Mouse (Mus musculus): Measurements from ENCODE around the gene 4930412O13Rik.
A peak's percentile ranks its signal among the peaks of the same experiment; 100 is the strongest.

The 4930412O13Rik gene

DNA sequence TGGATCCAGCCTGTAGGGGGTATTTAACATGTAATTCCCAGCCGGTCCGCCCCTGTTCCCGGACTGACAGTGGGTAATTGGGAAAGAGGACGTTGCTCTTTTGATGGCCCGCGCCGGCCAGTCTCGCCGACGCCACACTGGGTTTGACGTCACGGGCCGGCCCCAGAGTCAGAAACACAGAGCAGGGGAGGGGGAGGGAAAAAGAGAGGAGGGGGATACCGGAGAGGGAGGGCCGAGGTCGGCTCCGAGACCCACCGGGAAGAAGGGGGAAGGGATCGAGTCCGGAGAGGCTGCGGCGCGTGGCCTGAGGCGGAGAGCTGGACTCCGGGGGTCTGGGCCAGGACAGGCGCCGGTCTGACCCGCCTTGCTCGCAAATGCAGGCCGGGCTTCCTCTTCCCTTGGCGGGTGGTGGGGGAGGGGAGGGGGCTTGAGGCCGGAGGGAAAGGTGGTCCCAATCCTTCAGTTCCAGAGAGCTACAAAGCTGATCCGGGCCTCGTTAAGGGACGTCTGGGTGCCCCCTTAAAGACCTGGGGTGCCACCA is at the start of gene 4930412O13Rik:
4930412O13Rik (plus strand) TSS at position 202 of the 541 bp plus-strand sequence.
- DNase-seq, result no peak

DNA sequence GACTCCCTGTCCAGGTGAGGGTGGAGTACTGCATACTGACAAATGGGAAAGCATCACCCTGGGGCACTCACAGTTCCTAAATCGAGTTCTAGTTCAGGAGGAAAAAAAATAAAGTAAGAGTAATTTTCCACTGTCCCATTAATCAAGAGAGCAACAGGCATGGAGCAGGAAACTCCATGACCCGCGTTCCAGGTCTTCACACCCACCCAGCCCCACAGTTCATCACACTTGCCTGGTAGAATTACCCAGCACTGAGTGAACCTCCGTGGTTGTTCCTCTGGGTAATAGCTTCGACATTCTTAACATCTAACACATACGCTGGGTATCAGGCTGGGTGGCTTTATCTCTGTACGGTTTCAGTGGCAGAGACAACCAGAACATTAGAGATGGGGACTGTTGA is 47.3 kb upstream of the 4930412O13Rik start:
- no peak for DNase-seq

- no peak for DNase-seq
Measured at GRCm38 (mm10) chr2:9835195-9835594, 45.9 kb upstream of the 4930412O13Rik start.

- no peak for DNase-seq
Measured at GRCm38 (mm10) chr2:9852851-9853576, 28.0 kb upstream of the 4930412O13Rik start.

- DNase-seq, result no peak
Measured at GRCm38 (mm10) chr2:9855861-9856260, 25.2 kb upstream of the 4930412O13Rik start.

DNA sequence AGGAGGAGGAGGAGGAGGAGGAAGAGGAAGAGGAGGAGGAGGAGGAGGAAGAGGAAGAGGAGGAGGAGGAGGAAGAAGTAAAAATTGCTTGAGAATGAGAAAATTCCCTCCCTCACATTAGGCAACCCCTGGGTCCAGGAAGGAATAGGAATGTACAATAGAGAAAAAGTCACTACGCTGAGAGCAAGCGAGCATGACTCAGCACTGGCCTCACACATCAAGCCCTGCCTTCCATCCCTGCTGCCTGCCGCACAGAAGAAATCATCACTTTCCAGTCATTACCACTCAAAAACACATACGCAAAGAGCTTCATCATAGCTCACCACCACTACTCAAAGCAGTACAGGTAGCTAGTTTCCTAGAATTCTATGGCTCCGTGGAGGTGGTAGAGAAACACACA is 20.4 kb upstream of the 4930412O13Rik start:
- no peak for DNase-seq

DNA sequence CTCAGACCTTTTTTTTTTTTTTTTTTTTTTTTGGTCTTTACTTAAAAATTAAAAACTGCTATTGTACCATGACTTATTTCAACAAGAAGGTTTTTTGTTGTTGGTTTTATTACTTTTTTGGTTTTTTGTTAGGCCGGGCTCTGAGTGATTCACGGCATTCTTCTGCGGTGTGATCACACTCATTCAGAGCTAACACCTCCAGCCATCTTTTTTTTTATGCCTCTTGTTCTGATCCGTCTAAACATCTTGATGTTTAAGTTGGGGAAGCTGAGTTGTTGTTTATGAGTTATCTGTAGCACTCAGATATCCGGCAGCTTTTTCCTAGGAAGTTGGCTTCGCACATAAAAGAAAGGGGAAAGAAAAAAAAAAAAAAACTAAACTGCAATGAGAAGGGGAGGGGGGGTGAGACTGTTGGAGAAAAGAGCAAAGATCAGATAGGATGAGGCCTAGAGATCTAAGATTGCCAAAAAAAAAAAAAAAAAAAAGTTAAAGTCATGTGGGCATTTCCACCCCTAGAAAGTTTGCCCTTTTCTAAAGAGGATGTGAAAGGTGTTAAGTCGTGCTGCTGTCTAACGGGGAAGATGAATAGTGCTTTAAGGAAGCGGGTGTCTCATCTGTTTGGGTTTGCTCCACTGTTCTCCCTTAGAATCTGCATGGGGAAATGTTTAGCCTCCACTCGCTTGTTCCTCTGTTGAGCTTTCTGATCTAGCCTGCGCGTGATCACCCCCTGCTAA is 13.8 kb upstream of the 4930412O13Rik start:
- DNase-seq, result no peak

DNA sequence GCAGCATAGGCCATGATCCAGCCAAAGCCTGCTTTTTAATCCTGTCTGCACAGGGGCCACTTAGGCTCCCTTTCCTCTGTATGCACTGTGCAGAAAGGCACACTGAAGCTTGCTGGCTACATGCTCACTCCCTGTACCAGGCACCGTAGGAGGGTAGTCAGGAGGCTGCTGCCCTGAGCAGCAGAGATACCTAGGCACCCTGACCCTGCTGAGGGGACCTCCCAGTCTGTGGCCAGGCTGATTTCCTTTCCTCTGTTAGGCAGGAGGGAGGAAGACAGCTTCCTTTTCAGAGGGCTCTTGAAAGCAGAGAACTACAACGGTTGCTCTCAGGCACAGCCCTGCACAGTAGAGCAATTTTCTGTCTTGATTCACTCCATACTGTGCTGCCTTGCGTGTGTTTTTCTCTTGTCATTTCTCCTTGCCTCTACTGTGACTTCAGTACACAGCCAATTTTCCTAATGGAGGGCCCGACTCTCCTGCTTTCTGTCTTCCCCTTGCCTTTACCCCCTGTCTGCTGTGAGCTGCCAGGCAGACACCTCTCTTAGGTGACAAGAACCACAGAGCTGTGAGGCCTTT is 9.8 kb upstream of the 4930412O13Rik start:
- no peak for DNase-seq

- no peak for DNase-seq
Measured at GRCm38 (mm10) chr2:9871798-9872197, 9.3 kb upstream of the 4930412O13Rik start.

DNA sequence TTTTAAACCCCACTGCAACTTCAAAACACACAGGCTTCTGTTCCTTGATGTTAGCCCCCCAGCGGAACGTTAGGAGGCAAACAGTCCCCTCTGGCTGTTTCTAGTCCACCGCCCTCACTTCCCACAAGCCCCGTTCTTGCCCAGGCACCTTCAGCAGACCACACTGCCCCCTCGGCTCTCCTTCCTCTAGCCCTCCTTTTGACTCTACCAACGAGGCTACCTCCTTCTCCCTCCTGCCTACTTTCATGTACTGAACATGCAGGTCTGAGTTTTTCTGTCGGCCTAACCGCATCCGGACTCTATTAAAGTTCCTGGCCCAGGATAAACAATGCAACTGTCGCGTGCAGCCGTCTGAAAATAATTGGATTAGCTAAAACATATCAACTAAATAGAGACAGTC is 8.4 kb upstream of the 4930412O13Rik start:
- DNase-seq, result no peak

DNA sequence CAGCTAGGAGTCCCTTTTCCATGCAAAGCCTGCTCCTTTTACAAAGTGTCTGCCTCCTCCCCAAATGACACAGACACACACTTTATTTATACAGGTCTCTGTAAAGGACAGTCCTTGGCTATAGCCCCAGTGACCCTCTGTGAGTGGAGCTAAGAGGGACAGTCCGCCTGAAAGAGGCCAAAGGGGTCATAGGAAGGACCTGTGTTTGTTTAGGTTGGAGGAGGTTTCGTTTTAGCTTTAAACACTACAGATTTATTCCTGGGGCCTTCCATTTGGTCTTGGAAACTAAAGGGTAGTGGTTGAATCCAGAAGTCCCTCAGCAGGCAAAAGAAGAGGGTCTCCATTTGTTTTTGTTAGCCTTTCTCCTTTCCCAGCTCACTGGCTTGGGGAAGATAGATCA is 7.3 kb upstream of the 4930412O13Rik start:
- DNase-seq, result no peak

DNA sequence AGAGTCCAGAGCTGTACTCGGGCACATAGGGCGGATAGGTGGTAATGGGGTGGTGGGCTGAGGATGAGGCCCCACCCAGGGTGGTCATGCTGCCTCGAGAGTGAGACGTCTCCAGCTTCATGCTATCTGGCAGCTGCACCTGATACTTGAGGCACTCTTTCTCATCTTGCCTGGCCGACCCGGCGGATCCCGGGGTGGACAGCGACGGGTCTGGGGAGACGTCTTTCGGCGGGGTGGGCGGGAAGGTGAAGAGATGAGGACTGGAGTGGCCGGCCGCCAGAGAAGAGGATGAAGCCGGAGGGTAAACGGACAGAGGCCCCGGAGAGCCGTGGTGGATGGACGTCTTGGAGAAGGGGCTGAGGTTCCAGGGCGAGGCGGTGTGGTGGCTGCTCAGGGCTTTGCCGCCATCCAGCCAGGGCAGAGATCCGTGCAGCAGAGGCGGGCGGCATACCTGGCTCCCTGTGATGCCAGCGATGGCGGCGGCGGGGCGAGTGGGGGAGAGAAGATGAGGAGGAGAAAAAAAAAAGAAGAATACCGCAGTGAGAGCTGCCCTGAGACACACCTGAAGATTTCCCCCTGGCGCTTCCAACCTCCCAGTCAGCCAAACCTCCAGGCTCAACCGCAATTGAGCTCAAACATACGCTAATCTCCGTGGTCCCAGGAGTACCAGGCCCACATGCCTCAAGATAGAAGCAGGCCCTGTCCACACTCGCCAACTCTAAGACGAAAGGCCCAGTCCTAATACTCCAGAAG is 6.4 kb upstream of the 4930412O13Rik start:
- DNase-seq, result no peak

DNA sequence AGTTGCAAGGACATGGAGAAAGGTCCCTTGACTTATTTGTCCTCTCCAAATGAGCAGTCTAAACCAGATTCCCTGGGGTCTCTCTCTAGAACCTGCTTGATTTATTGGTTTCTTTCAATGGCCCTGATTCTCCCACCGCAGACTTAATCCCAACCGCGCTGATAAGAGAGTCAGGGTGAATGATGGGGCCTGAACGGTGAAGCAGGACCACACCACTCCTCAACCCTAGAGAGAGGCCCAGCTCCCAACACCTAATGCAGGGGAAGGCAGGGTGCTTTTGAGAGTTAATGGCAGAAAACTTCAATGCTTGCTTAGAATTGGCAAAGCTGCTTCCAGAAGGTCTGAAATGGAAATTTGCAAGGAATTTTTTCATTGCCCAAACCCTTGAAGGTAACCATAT is 5.8 kb upstream of the 4930412O13Rik start:
- no peak for DNase-seq

DNA sequence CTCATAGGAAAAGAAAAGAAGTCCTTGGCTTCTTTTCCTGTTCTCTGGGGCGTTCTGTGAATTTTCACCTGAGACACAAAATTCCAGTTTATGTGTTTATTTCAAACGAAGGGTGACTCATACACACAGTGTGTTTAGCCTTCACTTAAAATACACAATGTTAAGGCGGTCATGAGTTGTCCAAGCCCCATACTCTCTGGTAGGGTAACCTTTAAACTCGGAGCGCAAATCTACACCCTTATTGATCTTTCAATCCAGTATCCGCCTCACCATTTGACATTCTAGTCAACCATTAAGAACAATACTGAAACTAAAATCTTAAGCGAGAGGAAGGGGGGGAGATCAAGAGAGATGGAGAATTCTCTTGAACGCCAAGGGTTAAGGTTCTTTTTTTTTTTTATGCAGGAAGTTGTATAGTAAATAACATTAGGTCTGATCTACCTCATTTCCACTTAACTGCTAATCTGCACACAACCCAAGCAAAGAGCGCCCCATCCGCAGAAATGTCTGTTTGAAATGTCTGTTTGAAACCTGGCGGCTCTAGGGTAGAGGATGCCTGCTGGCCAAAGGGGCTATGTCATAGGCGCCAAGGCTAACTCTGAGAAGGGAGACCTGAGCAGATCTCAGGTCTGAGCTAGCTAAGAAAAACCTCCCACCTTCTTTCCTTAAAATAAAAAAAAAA is 5.2 kb upstream of the 4930412O13Rik start:
- no peak for DNase-seq

GRCm38 (mm10) chr2:9876621-9877325 is 4.3 kb upstream of the 4930412O13Rik start:
- DNase-seq, result no peak

DNA sequence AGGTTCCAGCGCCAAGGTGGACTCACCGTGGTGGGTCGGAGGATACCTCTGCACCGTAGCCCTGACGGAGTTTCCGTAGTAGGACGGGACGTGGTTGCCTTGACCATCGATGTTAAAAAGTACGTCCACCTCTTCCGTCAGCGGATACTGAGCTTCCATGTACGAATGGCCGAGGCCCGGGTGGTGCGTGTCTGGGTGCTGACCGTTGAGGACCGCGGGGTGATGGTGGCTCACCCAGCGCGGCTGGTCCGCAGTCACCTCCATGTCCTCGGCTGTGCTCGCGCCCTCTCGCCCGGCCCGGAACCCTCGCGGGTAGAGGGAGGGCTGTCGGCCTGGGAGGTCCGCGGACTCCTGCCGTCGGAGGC is 3.7 kb upstream of the 4930412O13Rik start:
- no peak for DNase-seq

- no peak for DNase-seq
Measured at GRCm38 (mm10) chr2:9877966-9878563, 3.0 kb upstream of the 4930412O13Rik start.

DNA sequence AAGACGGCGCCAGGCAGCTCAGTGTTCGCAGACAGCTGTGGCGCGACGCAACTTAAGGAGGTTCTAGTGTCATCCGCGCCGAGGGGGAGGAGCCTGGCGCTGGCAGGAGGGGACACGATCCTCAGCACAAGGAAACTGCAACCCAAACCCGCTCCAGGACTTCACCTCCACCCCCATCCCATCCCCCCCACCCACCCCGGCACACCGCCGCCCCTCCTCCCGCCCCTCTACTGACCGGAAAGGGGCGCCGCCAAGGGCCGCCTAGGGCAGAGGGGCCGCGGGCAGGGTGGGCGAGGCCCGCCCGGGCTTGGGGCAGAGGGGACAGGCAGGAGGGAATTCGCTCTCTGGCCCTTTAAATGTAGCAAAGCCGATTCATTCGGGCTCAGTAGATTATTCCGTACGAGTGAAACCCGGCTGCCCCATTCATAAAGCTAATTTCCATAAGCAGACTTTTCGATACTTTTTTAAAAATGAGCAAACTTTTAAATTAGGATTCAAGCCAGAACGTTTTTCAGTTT is 2.4 kb upstream of the 4930412O13Rik start:
- DNase-seq, result peak; percentile 70 to 75

DNA sequence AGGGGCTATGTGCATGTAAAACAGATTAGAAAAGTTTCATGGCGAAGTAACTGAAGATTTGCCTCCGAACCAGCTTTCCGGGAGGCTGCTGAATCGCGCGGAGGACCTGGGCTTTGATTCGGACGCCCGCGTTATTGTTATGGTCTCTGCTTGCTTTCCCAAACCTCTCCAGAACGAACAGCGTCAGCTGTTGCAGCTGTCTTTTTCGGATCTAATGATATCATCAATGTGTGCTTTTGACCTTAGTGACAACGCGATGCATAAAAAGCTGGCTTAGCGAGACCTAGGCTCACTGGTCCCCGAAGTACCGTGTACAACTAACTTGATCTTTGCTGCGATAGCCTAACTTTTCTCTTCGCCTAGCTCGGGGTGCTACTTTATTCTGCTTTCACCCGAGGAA is 2.0 kb upstream of the 4930412O13Rik start:
- no peak for DNase-seq

- peak; percentile 92 to 93 for DNase-seq
Measured at GRCm38 (mm10) chr2:9879493-9879892, 1.6 kb upstream of the 4930412O13Rik start.

- DNase-seq, result no peak
Measured at GRCm38 (mm10) chr2:9880271-9880670, 781 bp upstream of the 4930412O13Rik start.

All from lung, adult 18-20 months (tissue).